Mouse (Mus musculus): ENCODE results near the gene Zfp575. TPM values are rescaled to one million over a fixed set of nuclear protein-coding genes. Genes with fewer than 3 reads are reported as not detected.

Gene Zfp575
- total RNA-seq, 2 experiments from 2014 or later, result 0.08 to 0.17 TPM

DNA sequence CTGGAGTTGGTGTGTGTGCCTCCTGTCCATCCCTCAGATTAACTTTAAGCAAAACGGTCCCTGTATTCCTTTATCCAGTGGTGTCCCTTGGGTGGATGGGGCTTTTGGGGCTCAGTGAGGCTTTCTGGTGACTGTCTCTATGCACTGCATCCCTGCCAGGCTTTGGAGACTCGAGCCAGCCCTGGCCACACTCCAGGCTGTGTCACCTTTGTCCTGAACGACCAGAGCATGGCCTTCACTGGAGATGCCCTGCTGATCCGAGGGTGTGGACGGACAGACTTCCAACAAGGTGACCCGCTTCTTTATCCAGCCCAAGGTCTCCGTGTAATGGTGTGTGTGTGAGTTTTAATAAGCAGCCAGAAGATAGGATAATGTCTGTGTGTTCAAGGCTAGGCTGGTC is 18.6 kb upstream of the Zfp575 start:
- intact Hi-C loops (cut with DNase I), result no loop called here
- DNase-seq (ENCODE audit: low spot score), result no peak

DNA sequence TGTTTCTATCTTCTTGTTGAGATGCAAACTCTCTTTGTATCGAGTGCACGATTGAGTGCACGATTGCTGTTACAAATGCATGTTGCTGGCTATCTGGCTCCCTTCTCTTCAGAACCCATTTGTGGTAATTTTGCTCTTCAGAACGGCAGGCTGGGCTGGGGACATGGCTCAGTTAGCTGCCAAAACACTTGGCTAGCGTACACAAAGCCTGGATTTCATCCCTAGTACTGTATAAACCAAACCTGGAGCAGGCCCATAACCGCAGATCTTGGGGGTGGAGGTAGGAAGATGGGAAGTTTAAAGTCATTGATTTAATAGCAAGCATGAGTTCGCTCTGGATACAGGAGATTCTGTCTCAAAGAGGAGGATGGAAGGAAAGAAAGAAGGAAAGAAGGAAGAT is 18.1 kb upstream of the Zfp575 start:
- no peak for DNase-seq (ENCODE audit: low spot score)
- intact Hi-C loops (cut with DNase I), result no loop called here

DNA sequence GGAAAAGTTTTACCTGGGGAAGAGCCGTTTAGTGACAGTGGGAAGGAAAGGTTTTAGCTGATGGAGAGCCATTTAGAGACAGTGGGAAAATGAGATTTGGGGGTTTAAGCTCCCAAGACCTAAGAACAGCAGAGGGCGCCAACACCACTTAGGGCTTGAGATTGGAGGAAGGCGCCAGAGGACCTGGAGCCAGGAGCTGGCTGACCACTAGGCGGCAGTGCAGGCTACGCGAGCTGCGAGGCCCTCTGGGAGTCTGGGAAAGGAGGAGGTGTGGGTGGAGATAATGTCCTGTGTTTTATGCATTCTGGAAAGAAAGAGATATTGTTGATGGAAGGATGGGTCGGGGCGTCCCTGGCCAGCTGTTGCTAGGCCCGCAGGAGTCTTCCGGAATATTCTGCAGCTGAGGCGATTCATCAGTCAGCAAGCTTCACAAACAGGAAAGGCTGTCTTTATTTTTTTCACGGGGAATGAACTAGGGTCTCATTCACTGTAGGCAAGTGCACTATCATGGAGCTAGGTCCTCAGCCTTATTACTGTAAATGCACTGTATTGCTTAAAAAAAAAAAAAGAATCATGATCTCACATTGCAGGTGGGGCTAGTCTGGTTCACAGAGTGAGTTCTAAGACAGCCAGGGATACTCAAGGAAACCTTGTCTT is 13.6 kb upstream of the Zfp575 start:
- intact Hi-C loops (cut with DNase I), result loop anchor here (2.0 kb wide), 1 partner anchor 52 kb away; no protein-coding TSS in a partner anchor
- DNase-seq (ENCODE audit: low spot score), result peak; percentile 80

DNA sequence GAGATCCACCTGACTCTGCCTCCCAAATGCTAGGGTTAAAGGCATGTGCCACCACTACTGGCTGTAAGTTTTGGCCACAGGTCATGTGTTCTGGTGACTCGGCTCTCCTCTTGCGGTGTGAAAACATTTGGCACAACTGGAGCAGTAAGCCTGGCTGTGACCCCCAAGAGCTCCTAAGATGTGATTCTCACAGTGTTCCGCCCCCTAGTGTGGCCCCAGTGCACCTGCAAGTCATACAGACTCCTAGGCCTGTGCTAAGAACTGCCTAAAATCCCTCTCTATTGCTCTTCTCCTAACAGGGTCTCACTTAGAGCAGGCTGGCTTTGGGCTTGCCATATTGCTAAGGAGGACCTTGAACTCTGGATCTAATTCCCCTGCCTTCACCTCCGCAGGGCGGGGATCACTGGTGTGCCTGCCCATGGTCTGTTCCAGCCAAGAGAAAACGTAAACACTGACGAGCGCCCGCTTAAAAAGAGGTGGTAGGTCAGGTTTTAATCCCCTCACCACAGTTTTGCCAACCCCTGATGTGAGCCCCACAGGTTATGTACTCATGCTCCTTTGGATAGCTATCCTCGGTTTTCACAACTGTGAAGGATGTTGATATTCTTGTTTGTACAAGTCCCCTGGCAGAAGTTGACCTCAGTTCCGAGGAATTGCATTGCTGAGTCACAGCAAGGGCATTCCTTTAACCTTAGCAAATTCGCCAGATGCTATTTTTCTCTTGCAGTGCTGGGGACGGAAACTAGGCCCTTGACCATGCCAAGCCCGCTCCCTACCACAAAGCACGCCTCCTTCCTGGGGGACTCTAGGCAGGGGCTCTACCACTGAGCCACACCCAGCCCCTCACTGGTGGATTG is 12.0 kb upstream of the Zfp575 start:
- no peak for DNase-seq (ENCODE audit: low spot score)
- intact Hi-C loops (cut with DNase I), result loop anchor here (2.0 kb wide), 1 partner anchor 53 kb away; no protein-coding TSS in a partner anchor

DNA sequence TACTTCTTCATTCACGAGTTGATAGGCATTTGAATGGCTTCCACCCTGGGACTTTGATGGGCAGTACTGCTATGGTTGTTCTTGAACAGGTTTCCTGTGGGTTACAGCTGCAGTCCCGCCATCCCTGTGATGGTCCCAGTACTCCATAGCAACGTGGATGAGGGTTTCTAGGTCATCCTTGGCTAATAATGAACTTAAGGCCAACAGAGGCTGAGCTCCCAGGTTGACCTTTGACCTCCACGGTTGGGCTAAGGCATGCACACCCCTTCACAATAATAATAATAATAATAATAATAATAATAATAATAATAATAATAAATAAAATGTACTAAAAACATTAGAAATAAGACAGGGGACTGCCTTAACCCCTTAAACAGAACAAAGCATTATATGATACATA is 10.7 kb upstream of the Zfp575 start:
- no peak for DNase-seq (ENCODE audit: low spot score)
- intact Hi-C loops (cut with DNase I), result no loop called here

DNA sequence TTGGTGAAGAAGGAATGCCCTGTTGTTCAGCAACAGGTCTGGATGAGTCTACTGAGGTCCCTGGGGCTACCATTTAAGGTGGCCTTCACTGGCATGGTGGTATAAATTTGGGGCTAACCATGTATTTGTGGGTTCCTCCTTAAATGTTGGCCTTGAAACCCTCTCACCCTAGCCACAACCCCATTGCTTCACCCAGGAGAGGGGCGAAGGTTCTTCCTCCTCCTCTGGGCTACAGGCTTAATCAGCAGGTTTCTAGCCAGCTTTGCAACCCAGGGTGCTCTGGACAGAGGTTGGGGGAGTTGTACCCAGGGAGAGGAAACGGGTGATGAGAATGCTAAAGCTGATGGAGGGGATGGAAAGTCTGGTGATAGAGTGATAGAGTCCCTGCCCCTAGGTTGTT is 8.0 kb upstream of the Zfp575 start:
- DNase-seq (ENCODE audit: low spot score), result no peak
- intact Hi-C loops (cut with DNase I), result no loop called here

DNA sequence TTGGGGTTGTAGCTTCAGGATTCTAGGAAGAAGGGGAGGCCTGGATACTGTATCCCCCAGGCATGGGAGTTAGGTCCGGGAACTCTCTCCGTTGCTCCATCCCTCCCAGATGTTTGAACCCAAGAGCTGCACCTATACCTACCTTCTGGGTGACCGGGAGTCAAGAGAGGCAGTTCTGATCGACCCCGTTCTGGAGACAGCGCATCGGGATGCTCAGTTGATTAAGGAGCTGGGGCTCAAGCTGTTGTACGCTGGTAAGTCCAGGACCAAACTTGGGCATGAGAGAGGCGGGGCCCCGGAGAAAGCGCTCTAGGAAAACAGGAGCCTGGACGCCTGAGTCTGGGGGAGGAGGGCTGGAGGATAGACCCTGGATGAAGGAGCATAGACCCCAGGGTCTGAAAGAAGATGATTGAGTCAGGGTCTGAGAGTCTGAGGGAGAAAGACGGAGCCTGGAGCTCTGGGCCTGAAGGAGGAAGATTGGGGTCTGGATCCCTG is 6.9 kb upstream of the Zfp575 start:
- intact Hi-C loops (cut with DNase I), result no loop called here
- no peak for DNase-seq (ENCODE audit: low spot score)

DNA sequence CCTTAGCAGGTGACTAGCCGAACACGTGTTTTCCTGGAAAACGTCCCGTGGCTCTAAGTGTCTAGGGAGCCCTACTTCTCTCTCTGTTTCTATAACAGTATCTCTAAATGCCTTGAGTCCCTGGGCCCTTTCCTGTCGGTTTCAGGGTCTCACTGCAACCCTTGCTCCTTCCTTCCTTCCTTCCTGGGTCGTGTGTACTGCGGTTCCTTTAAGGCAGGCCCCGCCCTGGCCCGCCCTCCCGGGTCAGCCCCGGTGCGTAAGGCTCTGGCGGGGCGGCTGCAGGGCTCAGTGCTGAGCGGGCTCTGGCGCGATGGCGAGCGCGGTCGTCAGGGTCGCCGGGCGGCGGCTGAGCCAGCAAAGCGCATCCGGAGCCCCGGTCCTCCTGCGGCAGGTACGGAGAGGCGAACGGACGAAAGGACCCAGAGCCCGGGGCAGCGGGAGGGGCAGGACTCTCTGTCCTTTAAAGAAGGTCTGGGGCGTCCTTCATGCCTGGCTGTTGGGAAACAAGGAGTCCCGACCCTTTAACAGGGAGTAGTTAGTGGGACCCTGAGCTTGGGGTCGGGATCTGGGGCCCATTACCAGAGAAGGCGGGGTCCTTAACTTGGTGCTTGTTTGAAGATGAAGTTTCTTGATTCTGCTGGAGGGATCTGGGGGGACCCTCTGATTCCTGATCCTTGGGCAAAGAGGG is 6.3 kb upstream of the Zfp575 start:
- peak; percentile 49 for DNase-seq (ENCODE audit: low spot score)
- intact Hi-C loops (cut with DNase I), result no loop called here

DNA sequence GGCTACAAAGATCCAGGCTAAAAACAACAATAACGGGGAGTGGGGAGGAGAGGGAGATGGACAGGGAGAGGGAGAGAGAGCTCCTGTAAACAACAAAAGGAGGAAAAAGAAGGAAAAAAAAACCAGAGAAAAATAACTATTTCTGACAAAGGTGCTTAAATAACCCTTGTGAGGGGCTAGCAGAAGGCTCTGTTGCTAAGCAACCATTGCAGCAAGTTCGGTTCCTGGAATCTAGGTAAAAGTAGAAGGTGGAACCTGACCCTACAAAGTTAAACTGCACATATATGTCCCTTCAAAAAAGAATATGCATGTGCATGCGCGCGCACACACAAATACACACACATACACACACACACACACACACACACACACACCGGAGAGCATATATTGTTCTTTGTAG is 5.3 kb upstream of the Zfp575 start:
- intact Hi-C loops (cut with DNase I), result no loop called here
- DNase-seq (ENCODE audit: low spot score), result no peak

DNA sequence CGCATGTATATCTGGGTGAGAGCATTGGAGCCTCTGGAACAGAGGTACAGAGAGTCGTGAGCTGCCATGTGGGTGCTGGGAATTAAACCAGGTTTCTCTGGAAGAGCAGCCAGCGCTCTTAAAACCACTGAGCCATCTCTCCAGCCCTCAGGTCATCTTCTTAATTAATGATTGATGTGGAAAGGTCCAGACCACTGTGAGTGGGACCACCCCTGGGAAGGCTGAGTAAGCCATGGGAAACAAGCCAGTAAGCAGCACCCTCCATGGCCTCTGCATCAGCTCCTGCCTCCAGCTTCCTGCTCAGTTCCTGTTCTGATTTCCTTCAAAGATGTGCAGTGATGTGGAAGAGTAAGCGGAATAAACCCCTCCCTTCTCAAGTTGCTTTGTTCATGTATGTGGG is 4.7 kb upstream of the Zfp575 start:
- DNase-seq (ENCODE audit: low spot score), result no peak
- intact Hi-C loops (cut with DNase I), result no loop called here

DNA sequence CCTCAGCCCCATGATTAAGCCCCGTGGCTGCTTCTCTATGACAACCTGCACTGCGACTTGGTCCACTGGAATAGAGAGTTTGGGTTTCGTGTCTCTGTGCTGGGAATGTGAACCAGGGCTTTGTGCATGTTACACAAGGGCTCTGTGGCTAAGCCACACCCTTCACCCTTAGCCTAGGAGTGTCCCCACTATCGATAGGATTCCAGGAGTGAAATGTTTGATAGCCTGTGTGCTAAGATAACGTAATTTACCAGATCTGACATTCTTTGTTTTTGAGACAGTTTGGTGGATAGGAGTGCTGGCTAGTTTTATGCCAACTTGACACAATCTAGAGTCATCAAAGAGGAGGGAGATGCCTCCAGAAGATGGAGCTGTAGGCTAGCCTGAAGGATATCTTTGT is 4.3 kb upstream of the Zfp575 start:
- intact Hi-C loops (cut with DNase I), result no loop called here

DNA sequence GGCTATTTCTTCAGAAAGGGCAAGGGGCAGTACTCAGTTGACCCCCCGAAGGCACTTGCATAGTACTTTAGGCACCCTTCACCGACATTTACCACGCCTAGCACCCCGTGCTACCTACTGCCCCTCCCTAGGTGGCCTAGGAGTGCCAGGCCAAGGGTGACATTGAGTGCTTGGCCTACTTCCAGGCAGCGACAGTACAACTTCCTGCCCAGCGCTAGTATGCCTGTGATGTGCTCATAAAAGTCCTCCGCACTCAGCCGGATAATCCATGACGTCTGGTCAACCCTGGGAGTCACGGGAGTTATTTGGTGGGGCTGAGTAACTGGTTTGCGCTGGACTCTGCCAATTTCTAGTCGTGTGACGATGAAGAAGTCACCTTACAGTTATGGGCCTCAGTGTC is 895 bp upstream of the Zfp575 start:
- DNase-seq (ENCODE audit: low spot score), result no peak
- intact Hi-C loops (cut with DNase I), result no loop called here

More for the DNA sequence above, 4.3 kb upstream of the Zfp575 start:
- DNase-seq (ENCODE audit: low spot score), result no peak

DNA sequence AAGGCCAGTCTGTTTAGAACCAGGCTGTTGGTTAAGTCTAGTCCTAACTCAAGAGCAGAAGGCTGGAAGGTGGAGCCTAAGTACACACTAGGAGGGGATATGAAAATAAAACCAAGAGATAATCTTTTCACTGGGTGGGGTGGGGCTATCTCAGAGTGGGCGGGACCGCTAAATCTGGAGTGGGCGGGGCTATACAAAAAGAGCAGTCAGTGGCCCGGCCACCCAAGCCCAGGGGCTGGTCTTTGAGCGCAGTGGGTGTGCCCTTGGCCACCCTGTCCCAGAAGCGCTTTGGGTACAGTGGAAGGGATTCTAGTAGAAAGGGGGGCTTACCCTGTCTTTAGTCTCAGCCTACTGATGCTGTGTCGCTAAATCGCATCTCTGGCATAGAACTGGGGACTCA is 613 bp downstream of the Zfp575 start:
- DNase-seq (ENCODE audit: low spot score), result no peak
- intact Hi-C loops (cut with DNase I), result no loop called here

DNA sequence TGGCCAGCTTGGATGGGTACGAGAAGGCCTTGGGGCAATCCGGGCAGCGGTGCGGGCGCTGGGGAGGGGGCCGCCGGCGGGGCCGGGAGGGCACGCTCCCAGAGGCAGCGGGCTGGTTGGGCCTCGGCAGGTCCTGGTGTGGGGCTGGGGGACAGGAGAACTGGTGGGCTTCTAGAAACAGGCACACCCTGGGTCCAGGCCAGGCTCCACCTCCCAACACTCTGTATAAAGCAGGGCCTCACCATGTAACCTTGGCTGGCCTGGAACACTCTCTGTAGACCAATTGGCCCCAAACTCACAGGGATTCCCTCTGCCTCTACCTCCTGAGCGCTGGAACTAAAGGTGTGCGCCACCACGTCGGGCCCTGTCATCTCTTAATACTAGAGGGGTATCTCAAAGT is 1.4 kb downstream of the Zfp575 start:
- intact Hi-C loops (cut with DNase I), result no loop called here
- DNase-seq (ENCODE audit: low spot score), result no peak

DNA sequence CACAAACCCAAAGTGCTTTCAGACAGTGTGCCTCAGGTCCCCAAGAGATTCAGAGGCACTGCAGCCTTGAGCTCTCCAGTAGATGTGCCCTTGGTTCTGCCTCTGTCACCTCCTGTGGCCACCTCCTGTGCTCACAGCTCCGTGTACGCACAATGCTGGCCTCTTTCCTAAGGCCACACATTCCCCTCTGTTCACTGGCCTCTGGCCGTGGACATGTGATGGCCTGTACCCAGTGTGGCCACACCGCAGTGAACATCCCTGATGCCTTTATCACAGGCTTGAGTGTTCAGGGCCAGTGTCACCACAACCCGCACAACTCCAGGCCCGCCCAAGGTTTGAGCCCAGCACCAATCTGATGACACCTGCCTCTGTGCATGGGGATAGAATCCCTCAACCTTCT is 2.6 kb downstream of the Zfp575 start:
- intact Hi-C loops (cut with DNase I), result no loop called here
- no peak for DNase-seq (ENCODE audit: low spot score)

DNA sequence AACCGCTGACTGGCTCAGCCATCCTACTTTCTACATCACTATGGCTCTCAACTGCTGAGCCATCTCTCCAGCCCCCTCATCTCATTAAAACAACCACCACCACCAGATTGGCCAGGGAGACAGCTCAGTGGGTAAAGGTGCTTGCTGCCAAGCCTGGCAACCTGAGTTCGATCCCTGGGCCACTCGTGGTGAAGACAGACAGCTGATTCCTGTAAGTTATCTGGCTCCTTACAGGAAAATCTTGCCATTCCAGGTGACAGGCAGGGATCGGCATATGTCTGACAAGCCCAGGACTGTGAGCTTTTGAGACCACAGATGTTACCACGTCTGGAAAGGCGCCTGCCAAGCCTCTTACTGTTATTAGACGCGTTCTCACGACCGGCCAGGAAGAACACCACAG is 9.6 kb downstream of the Zfp575 start:
- intact Hi-C loops (cut with DNase I), result no loop called here
- no peak for DNase-seq (ENCODE audit: low spot score)

DNA sequence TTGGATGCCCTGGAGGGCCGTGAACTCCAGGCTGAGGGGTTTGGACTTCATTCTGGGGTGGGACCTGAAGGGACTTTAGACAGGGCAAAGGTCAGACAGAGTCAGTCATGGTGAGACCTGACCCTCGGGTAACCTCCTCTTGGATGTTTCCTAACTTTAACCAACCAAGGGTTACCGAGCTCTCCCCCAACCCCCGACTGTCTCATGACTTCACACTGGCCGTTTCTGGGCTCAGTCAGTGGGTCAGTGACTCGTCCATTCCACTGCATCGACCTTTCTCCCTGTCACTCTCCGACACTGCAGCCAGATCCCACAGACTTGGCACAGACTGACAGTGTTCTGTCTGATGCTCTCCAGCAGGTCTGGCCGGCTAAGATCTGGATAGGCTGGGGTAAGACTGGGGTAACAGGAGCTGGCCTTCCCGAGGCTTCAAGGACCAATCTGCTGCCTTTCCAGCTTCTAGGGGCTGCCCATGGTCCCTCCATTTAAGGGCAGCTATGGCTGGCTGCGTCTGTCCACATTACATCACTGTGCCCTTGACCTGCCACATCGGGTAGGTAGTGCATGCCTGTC is 13.1 kb downstream of the Zfp575 start:
- DNase-seq (ENCODE audit: low spot score), result no peak
- intact Hi-C loops (cut with DNase I), result no loop called here

DNA sequence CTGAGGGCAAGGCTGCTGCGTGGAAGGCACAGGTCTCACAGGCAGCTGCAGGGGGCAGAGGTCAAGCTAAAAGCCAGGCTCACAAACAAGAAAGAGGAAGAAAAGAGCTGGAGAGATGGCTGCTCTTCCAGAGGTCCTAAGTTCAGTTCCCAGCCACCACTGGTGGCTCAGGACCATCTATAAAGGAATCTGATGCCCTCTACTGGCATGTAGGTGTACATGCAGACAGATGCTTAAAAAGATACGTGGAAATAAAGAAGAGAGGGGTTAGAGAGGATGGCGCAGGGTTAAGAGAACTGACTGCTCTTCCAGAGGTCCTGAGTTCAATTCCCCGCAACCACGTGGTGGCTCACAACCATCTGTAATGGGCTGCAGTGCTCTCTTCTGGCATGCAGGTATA is 15.0 kb downstream of the Zfp575 start:
- DNase-seq (ENCODE audit: low spot score), result no peak
- intact Hi-C loops (cut with DNase I), result no loop called here

DNA sequence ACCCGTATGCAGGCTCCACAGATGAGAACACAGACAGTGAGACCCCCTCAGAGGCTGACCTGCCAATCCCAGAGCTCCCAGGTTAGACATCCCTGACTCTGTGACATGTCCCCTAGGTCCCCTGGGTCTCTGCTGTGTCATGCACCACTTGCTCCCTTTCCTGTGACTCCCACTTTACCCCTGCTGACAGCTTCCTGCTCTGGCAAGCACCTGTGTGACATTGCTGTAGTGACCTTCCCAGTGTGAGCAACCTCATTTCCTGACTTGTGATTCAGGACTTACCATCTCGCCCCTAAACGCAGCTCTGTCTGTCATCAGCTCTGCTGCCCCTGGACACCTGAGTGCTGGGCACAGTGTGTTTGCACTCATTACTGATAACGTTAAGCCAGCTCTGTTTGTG is 16.4 kb downstream of the Zfp575 start:
- intact Hi-C loops (cut with DNase I), result no loop called here
- no peak for DNase-seq (ENCODE audit: low spot score)

DNA sequence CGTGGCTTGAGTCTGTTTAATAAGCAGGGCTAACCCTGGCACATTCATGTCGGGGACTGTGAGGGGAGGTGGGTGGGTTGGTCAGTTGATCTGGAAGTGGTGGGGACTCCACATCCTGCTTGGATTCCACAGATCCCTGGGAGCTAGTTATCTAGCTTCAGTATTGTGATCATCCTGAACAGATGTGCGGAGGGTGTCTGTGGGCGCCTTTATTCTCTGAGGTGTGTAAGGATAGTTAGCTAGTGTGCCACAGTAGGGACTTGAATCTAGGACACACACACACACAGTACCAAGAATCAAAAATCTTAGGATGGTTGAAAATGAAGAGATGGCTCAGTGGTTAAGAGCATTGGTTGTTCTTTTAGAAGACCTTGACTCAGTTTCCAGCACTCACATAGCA is 18.9 kb downstream of the Zfp575 start:
- no peak for DNase-seq (ENCODE audit: low spot score)
- intact Hi-C loops (cut with DNase I), result no loop called here

DNA sequence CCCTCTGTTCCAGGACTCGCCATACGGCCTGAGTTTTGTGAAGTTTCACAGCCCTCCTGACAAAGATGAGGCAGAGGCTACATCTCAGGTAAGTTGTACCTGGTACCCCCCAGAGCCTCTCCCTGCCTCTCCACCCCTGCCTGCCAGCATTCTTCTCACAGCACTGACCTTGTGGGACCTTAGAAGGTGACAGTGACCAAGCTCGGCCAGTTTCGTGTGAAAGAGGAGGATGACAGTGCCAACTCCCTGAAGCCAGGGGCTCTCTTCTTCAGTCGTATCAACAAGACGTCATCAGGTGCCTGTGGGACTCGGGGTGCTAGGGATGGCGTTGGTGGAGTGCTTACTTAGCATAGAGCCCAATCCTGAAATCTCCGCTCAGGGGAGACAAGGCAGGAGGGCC is 21.2 kb downstream of the Zfp575 start:
- intact Hi-C loops (cut with DNase I), result no loop called here
- DNase-seq (ENCODE audit: low spot score), result no peak

Data from heart, postnatal 25 days (tissue).